Mouse (Mus musculus): ENCODE results near the gene Dhx16. TPM values are rescaled to one million over a fixed set of nuclear protein-coding genes. Genes with fewer than 3 reads are reported as not detected.

Gene Dhx16
- polyA plus RNA-seq, 1 experiment from 2014 or later = 45.1 TPM

GRCm38 (mm10) chr17:35883777-35884176 lies 4.2 kb downstream of the Dhx16 start:
- ATAC-seq (ENCODE audit: low FRiP score, low TSS enrichment) = no peak

GRCm38 (mm10) chr17:35887725-35888124 lies 8.1 kb downstream of the Dhx16 start:
- no peaks in the 10 kb centered on the region for H3K4me1 ChIP-seq (ENCODE audit: insufficient read depth, low read length)
- WGBS = 76% methylated on average over 17 of the region's 17 CpGs
- no peak overlapping the region for H3K4me2 ChIP-seq (replicated peaks; ENCODE audit: low read depth, low read length)

More at GRCm38 (mm10) chr17:35883777-35884176, 4.2 kb downstream of the Dhx16 start:
- Histone ChIP-seq H3K9ac (replicated peaks; ENCODE audit: low read length) (no peak overlapping the region), H3K4me2 (replicated peaks; ENCODE audit: low read depth, low read length) (no peak overlapping the region), H3K27ac (ENCODE audit: low read length) (no peak overlapping the region), H3K4me1 (ENCODE audit: insufficient read depth, low read length) (peaks cover 12% of the 10 kb centered on the region), H3K36me3 (ENCODE audit: insufficient read depth, low read length) (peaks cover 64% of the 10 kb centered on the region), H3K4me3 (ENCODE audit: low read length) (no peak overlapping the region), H3K9me3 (ENCODE audit: low read length) (no peaks in the 10 kb centered on the region), H3K27me3 (ENCODE audit: insufficient read depth, low read length) (no peaks in the 10 kb centered on the region)
- 94% methylated on average over 14 of the region's 14 CpGs for WGBS

GRCm38 (mm10) chr17:35896781-35897643 lies 17.4 kb downstream of the Dhx16 start, which contains the start of gene 2310061I04Rik:
2310061I04Rik (minus strand) TSS chr17:35897431.
- H3K4me2 ChIP-seq (replicated peaks; ENCODE audit: low read depth, low read length) = peak within 1 kb of the TSS; percentile 78
- WGBS = under 1% methylated on average over 81 of the region's 86 CpGs
- ATAC-seq (ENCODE audit: low FRiP score, low TSS enrichment) = peak; percentile 92
- peak within 1 kb of the TSS; percentile 73 for H3K9ac ChIP-seq (replicated peaks; ENCODE audit: low read length)
- no peaks in the 10 kb centered on the region for H3K27me3 ChIP-seq (ENCODE audit: insufficient read depth, low read length)
- H3K27ac ChIP-seq (ENCODE audit: low read length) = peak within 1 kb of the TSS; percentile 44
- H3K9me3 ChIP-seq (ENCODE audit: low read length) = no peaks in the 10 kb centered on the region
- H3K4me1 ChIP-seq (ENCODE audit: insufficient read depth, low read length) = peaks cover 21% of the 10 kb centered on the region
- peaks cover 34% of the 10 kb centered on the region for H3K36me3 ChIP-seq (ENCODE audit: insufficient read depth, low read length)
- peak within 1 kb of the TSS; percentile 65 for H3K4me3 ChIP-seq (ENCODE audit: low read length)

More at GRCm38 (mm10) chr17:35887725-35888124, 8.1 kb downstream of the Dhx16 start:
- Histone ChIP-seq H3K27me3 (ENCODE audit: insufficient read depth, low read length) (no peaks in the 10 kb centered on the region), H3K9ac (replicated peaks; ENCODE audit: low read length) (no peak overlapping the region), H3K9me3 (ENCODE audit: low read length) (no peaks in the 10 kb centered on the region), H3K36me3 (ENCODE audit: insufficient read depth, low read length) (peaks cover 90% of the 10 kb centered on the region), H3K27ac (ENCODE audit: low read length) (no peak overlapping the region), H3K4me3 (ENCODE audit: low read length) (no peak overlapping the region)
- ATAC-seq (ENCODE audit: low FRiP score, low TSS enrichment) = no peak

- H3K27ac ChIP-seq (ENCODE audit: low read length) = peak overlapping the region; percentile 44
- H3K4me1 ChIP-seq (ENCODE audit: insufficient read depth, low read length) = peaks cover 21% of the 10 kb centered on the region
- no peaks in the 10 kb centered on the region for H3K9me3 ChIP-seq (ENCODE audit: low read length)
- WGBS = 41% methylated on average over 23 of the region's 23 CpGs
- peak overlapping the region; percentile 65 for H3K4me3 ChIP-seq (ENCODE audit: low read length)
- peak; percentile 43 for ATAC-seq (ENCODE audit: low FRiP score, low TSS enrichment)
- peaks cover 28% of the 10 kb centered on the region for H3K36me3 ChIP-seq (ENCODE audit: insufficient read depth, low read length)
- H3K27me3 ChIP-seq (ENCODE audit: insufficient read depth, low read length) = no peaks in the 10 kb centered on the region
- H3K4me2 ChIP-seq (replicated peaks; ENCODE audit: low read depth, low read length) = peak overlapping the region; percentile 46
- H3K9ac ChIP-seq (replicated peaks; ENCODE audit: low read length) = peak overlapping the region; percentile 58
Observed at GRCm38 (mm10) chr17:35897644-35898573, 18.3 kb downstream of the Dhx16 start.

- no peaks in the 10 kb centered on the region for H3K9me3 ChIP-seq (ENCODE audit: low read length)
- 89% methylated on average over 3 of the region's 3 CpGs for WGBS
- no peak overlapping the region for H3K4me2 ChIP-seq (replicated peaks; ENCODE audit: low read depth, low read length)
- H3K4me1 ChIP-seq (ENCODE audit: insufficient read depth, low read length) = peaks cover 16% of the 10 kb centered on the region
- ATAC-seq (ENCODE audit: low FRiP score, low TSS enrichment) = no peak
- no peaks in the 10 kb centered on the region for H3K27me3 ChIP-seq (ENCODE audit: insufficient read depth, low read length)
- no peak overlapping the region for H3K4me3 ChIP-seq (ENCODE audit: low read length)
- H3K27ac ChIP-seq (ENCODE audit: low read length) = no peak overlapping the region
- H3K9ac ChIP-seq (replicated peaks; ENCODE audit: low read length) = no peak overlapping the region
- peaks cover 29% of the 10 kb centered on the region for H3K36me3 ChIP-seq (ENCODE audit: insufficient read depth, low read length)
Observed at GRCm38 (mm10) chr17:35900636-35901035, 21.0 kb downstream of the Dhx16 start.

- ATAC-seq (ENCODE audit: low FRiP score, low TSS enrichment) = no peak
- Histone ChIP-seq H3K27me3 (ENCODE audit: insufficient read depth, low read length) (no peaks in the 10 kb centered on the region), H3K27ac (ENCODE audit: low read length) (no peak overlapping the region), H3K4me3 (ENCODE audit: low read length) (no peak overlapping the region), H3K36me3 (ENCODE audit: insufficient read depth, low read length) (peaks cover 39% of the 10 kb centered on the region), H3K9me3 (ENCODE audit: low read length) (no peaks in the 10 kb centered on the region), H3K4me1 (ENCODE audit: insufficient read depth, low read length) (peaks cover under 1% of the 10 kb centered on the region; the same call in 1 of the 2 replicates), H3K9ac (replicated peaks; ENCODE audit: low read length) (peak overlapping the region; percentile 27), H3K4me2 (replicated peaks; ENCODE audit: low read depth, low read length) (no peak overlapping the region)
- whole genome bisulfite sequencing = 82% methylated on average over 9 of the region's 9 CpGs
Observed at GRCm38 (mm10) chr17:35903343-35903991, 23.8 kb downstream of the Dhx16 start.

GRCm38 (mm10) chr17:35903992-35904355 lies 24.4 kb downstream of the Dhx16 start:
- Histone ChIP-seq H3K27me3 (ENCODE audit: insufficient read depth, low read length) (no peaks in the 10 kb centered on the region), H3K9ac (replicated peaks; ENCODE audit: low read length) (peak overlapping the region; percentile 27; the same call in 1 of the 2 replicates), H3K9me3 (ENCODE audit: low read length) (no peaks in the 10 kb centered on the region), H3K4me2 (replicated peaks; ENCODE audit: low read depth, low read length) (no peak overlapping the region), H3K4me3 (ENCODE audit: low read length) (no peak overlapping the region), H3K4me1 (ENCODE audit: insufficient read depth, low read length) (peaks cover 6% of the 10 kb centered on the region), H3K36me3 (ENCODE audit: insufficient read depth, low read length) (peaks cover 39% of the 10 kb centered on the region), H3K27ac (ENCODE audit: low read length) (no peak overlapping the region)
- 65% methylated on average over 4 of the region's 4 CpGs for WGBS
- no peak for ATAC-seq (ENCODE audit: low FRiP score, low TSS enrichment)

- Histone ChIP-seq H3K27me3 (ENCODE audit: insufficient read depth, low read length) (no peaks in the 10 kb centered on the region), H3K4me1 (ENCODE audit: insufficient read depth, low read length) (peaks cover 13% of the 10 kb centered on the region), H3K9ac (replicated peaks; ENCODE audit: low read length) (no peak overlapping the region), H3K9me3 (ENCODE audit: low read length) (no peaks in the 10 kb centered on the region), H3K4me3 (ENCODE audit: low read length) (no peak overlapping the region), H3K36me3 (ENCODE audit: insufficient read depth, low read length) (peaks cover 32% of the 10 kb centered on the region), H3K4me2 (replicated peaks; ENCODE audit: low read depth, low read length) (no peak overlapping the region), H3K27ac (ENCODE audit: low read length) (no peak overlapping the region)
- no peak for ATAC-seq (ENCODE audit: low FRiP score, low TSS enrichment)
- WGBS = 100% methylated on average over 1 of the region's 1 CpGs
Observed at GRCm38 (mm10) chr17:35905587-35905986, 26.0 kb downstream of the Dhx16 start.

GRCm38 (mm10) chr17:35907609-35908008 lies 28.0 kb downstream of the Dhx16 start:
- Histone ChIP-seq H3K36me3 (ENCODE audit: insufficient read depth, low read length) (peaks cover 31% of the 10 kb centered on the region), H3K4me1 (ENCODE audit: insufficient read depth, low read length) (peaks cover 13% of the 10 kb centered on the region), H3K9me3 (ENCODE audit: low read length) (no peaks in the 10 kb centered on the region), H3K4me3 (ENCODE audit: low read length) (no peak overlapping the region), H3K9ac (replicated peaks; ENCODE audit: low read length) (no peak overlapping the region), H3K27ac (ENCODE audit: low read length) (no peak overlapping the region), H3K4me2 (replicated peaks; ENCODE audit: low read depth, low read length) (no peak overlapping the region), H3K27me3 (ENCODE audit: insufficient read depth, low read length) (no peaks in the 10 kb centered on the region)
- no peak for ATAC-seq (ENCODE audit: low FRiP score, low TSS enrichment)
- 74% methylated on average over 2 of the region's 2 CpGs for WGBS
